Mouse (Mus musculus) stomach, embryonic 14.5 days (tissue): ENCODE measurements around the gene Elmod2. TPM values are rescaled to one million over a fixed set of nuclear protein-coding genes. Genes with fewer than 3 reads are reported as not detected.
A peak's percentile ranks its signal among the peaks of the same experiment; 100 is the strongest.

Source experiments
- ATAC-seq: fragments of 200-750 bp; cut with Nextera tagmentation; 2 replicates; pipeline ENCODE4 v1.8.0; 2017; ENCODE audit warnings: low read depth, moderate TSS enrichment; ENCODE audit not compliant: insufficient number of reproducible peaks, insufficient read depth, low FRiP score
- H3K27ac ChIP-seq: fragments of 300-500 bp; sonication (generic); 2 replicates; pipeline ENCODE4 v1.5.1; 2014; ENCODE audit warnings: mild to moderate bottlenecking, low read length, moderate library complexity, mixed read lengths
- H3K27me3 ChIP-seq: fragments of 300-500 bp; sonication (generic); 2 replicates; pipeline ENCODE4 v1.6.1; 2014; ENCODE audit warnings: low read length, control low read depth, mixed read lengths; ENCODE audit not compliant: control insufficient read depth, insufficient read depth
- H3K36me3 ChIP-seq: fragments of 300-500 bp; sonication (generic); 2 replicates; pipeline ENCODE4 v1.6.1; 2014; ENCODE audit warnings: mild to moderate bottlenecking, control low read depth, low read length, moderate library complexity, mixed read lengths; ENCODE audit not compliant: control insufficient read depth, insufficient read depth
- H3K4me1 ChIP-seq: fragments of 300-500 bp; sonication (generic); 2 replicates; pipeline ENCODE4 v1.6.1; 2014; ENCODE audit warnings: low read length, control low read depth, mixed read lengths; ENCODE audit not compliant: control insufficient read depth, insufficient read depth
- H3K4me2 ChIP-seq: fragments of 300-500 bp; sonication (generic); replicated peaks from 2 replicates; pipeline ENCODE4 v1.6.1; 2014; ENCODE audit warnings: low read depth, low read length, control low read depth
- H3K4me3 ChIP-seq: fragments of 300-500 bp; sonication (generic); 2 replicates; pipeline ENCODE4 v1.5.1; 2014; ENCODE audit warnings: low read depth, low read length, control low read depth
- H3K9ac ChIP-seq: fragments of 300-500 bp; sonication (generic); replicated peaks from 2 replicates; pipeline ENCODE4 v1.6.1; 2014; ENCODE audit warnings: low read depth, mild to moderate bottlenecking, control low read depth, low read length, moderate library complexity, mixed read lengths
- H3K9me3 ChIP-seq: fragments of 300-500 bp; sonication (generic); 2 replicates; pipeline ENCODE4 v1.6.1; 2016; ENCODE audit warnings: low read depth, low read length, control low read depth; ENCODE audit not compliant: control insufficient read depth
- WGBS: fragments of 180-500 bp; shearing (Covaris S2); extraction: QIAGEN DNeasy Blood & Tissue Kit; methylation state at CpG from one replicate; pipeline ENCODE4 v1.1.7; 2014; 5-methylcytosine and 5-hydroxymethylcytosine counted together
- polyA plus RNA-seq: library from polyadenylated mRNA; unstranded; fragments of >200 nt; fragmentation: Nextera tagmentation; extraction: Ambion mirVana; gene quantifications from 2 replicates; pipeline ENCODE4 v1.2.1, GENCODE M21; 2014

The Elmod2 gene
- polyA plus RNA-seq, result 17.2 and 18.6 TPM in 2 replicates

DNA sequence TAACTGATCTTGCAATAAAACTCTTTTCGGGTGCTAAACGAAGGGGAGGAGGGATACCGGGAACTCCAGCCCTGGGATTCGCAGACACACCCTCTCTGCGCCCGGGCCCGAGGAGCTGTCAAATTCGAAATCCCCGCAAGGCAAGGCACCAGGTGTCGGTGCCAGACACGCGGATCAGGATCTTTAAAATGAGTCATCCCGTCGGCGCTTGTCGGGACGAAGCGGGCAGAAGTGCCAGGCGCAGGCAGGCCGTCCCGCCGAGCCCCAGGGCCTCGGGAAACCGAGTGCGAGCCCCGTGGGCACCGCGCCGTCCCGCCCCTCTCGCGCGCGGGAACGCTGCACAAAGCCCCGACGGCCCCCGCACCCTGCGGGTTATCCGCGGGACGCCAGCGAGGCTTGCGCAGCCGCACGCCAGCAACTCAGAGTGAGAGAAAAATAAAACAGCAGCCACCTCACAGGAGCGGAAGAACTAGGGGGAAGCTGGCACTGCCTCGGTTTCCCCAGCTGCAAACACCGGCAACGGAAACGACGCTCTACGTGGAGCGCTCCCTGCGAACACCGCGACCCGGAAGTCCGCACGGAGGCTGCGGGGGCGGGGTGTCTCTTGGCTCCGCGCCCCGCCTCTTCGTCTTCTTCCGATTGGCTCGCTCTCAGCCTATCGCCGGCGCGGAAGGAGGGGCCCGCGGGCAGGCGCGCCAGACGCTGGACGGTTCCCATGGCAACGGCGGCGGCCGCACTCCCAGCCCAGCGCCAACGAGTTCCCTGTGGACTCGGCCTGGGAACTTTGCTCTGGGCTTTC is at the start of gene Elmod2:
Gene Elmod2 (minus strand): TSS at position 588 of the 799 bp plus-strand sequence.
- peak within 1 kb of the TSS; percentile 91 for H3K4me2 ChIP-seq
- WGBS, result under 1% methylated on average over 72 of the region's 85 CpGs
- H3K9me3 ChIP-seq, result no peaks in the 10 kb centered on the region
- peak; percentile 98 for ATAC-seq
- peak within 1 kb of the TSS; percentile 41; the same call in 1 of the 2 replicates for H3K9ac ChIP-seq
- H3K4me1 ChIP-seq, result no peaks in the 10 kb centered on the region
- H3K27ac ChIP-seq, result no peak within 1 kb of the TSS
- no peaks in the 10 kb centered on the region for H3K27me3 ChIP-seq
- H3K4me3 ChIP-seq, result peak within 1 kb of the TSS; percentile 48
- peaks cover 5% of the 10 kb centered on the region; the same call in 1 of the 2 replicates for H3K36me3 ChIP-seq

DNA sequence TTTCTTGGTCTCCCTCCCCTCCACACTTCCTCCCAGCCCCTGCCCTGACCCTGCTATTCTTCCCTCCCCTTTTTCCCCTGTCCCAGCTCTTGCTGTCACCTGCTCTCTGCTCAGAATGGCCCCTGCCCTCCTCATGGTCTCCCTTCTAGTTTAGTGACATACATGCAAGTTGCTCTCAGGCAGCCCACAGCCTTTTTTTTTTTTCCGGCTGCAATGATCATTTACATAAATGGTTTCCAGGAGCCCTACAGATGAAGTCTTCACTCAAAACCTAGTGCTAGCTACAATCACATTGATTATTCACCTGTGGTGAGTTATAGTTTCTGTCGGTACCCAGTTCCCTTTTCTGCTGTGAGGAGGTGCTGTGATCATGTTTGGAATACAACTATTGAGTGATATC is 48.7 kb upstream of the Elmod2 start:
- no peak for ATAC-seq
- no peaks in the 10 kb centered on the region for H3K27me3 ChIP-seq
- H3K4me2 ChIP-seq, result no peak overlapping the region
- no peaks in the 10 kb centered on the region for H3K4me1 ChIP-seq
- H3K27ac ChIP-seq, result no peak overlapping the region
- WGBS, result 77% methylated on average over 2 of the region's 2 CpGs
- no peaks in the 10 kb centered on the region for H3K36me3 ChIP-seq
- H3K4me3 ChIP-seq, result no peak overlapping the region
- no peaks in the 10 kb centered on the region for H3K9me3 ChIP-seq
- H3K9ac ChIP-seq, result no peak overlapping the region

DNA sequence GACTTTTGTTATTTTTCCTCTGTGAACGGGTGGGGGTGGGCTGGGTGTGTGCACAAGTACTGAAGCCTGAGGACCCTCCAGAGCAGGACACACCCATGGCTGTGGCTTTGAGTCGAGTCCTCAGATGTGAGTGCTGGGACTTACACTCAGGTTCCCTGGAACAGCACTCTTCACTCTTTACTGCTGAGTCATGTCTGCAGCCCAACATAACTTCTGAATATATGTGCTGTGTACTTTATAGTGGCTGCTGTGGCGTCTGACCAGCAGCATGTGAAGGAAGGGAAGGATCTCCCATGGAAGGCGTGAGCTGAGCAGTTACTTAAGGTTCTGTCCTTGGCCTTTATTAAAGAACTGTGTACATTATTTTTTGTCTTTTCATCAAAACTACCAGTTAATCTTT is 47.9 kb upstream of the Elmod2 start:
- H3K4me3 ChIP-seq, result no peak overlapping the region
- no peak overlapping the region for H3K27ac ChIP-seq
- no peaks in the 10 kb centered on the region for H3K4me1 ChIP-seq
- no peaks in the 10 kb centered on the region for H3K36me3 ChIP-seq
- no peak overlapping the region for H3K9ac ChIP-seq
- no peaks in the 10 kb centered on the region for H3K27me3 ChIP-seq
- H3K9me3 ChIP-seq, result no peaks in the 10 kb centered on the region
- H3K4me2 ChIP-seq, result no peak overlapping the region
- no peak for ATAC-seq
- WGBS, result 55% methylated on average over 4 of the region's 4 CpGs

DNA sequence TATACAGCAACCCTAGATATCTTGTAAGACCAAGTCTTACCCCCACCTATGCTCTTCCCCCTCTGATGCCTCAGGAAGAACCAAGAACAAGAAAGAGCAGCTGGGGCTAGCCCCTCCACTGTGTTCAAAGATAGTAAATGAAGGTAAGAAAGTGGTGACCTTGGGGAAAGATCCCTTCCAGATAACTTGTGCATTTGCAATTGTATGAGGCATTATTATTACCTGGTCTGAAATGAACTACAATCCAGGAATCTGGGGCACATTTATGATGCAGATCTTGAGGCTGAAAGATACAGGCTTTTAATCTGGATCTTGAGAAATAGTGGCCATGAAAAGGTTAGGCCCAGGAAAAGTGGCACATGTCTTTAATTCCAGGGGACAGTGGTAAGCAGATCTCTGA is 44.9 kb upstream of the Elmod2 start:
- no peak overlapping the region for H3K27ac ChIP-seq
- no peak overlapping the region for H3K4me2 ChIP-seq
- no peak overlapping the region for H3K9ac ChIP-seq
- no peaks in the 10 kb centered on the region for H3K9me3 ChIP-seq
- no peak for ATAC-seq
- no peak overlapping the region for H3K4me3 ChIP-seq
- H3K27me3 ChIP-seq, result no peaks in the 10 kb centered on the region
- H3K4me1 ChIP-seq, result no peaks in the 10 kb centered on the region
- no peaks in the 10 kb centered on the region for H3K36me3 ChIP-seq

DNA sequence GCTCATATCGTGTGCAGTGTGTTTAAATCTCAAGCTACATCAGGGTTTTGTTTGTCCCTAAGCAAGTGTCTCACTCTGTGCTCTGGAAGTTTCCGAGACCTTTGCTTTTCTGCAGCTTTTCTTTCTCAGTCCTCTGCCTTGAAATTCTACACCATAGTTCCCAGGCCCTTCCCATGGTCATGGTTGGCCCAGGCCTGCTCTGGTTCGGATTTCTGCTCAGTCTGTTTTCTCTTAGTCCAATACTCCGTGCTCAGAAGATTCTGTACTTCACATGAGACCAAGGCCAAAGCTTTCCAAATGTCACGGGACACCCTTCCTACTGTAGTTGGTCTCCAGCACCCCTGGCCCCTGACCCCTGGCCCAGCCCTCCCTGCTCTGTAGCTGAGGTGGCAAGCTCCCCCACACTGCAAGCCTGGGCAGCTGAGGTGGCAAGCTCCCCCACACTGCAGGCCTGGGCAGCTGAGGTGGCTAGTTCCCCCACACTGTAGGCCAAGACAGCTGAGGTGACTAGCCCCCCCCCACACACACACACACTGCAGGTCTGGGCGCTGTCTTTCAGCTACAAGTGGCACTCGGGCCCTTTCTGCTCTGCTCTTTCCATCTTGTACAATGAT is 31.0 kb upstream of the Elmod2 start:
- 61% methylated on average over 7 of the region's 7 CpGs for WGBS
- ATAC-seq, result 0 out of 2 replicates have a peak, but pooled peaks have one; percentile 23
- no peak overlapping the region for H3K4me2 ChIP-seq
- H3K36me3 ChIP-seq, result no peaks in the 10 kb centered on the region
- no peak overlapping the region for H3K9ac ChIP-seq
- H3K9me3 ChIP-seq, result no peaks in the 10 kb centered on the region
- no peak overlapping the region for H3K27ac ChIP-seq
- no peaks in the 10 kb centered on the region for H3K27me3 ChIP-seq
- no peak overlapping the region for H3K4me3 ChIP-seq
- H3K4me1 ChIP-seq, result no peaks in the 10 kb centered on the region

DNA sequence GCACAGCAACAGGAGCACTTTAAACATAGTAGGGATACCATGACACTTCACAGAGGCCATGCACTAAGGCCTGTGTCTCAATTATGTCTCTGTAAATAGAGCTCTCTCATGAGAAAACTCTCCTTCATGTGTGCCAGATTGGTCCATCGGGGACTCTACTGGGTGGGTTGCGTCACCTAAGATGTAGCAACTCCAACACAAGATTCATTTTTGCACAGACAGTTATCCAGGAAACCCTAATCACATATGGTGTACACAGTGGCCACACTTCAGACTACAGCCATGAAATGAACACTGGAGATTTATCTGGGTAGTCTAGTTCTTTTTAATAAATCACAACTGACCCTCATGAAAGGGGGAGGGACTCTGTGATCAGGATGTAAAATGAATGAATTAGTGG is 19.0 kb upstream of the Elmod2 start:
- Histone ChIP-seq H3K27ac (no peak overlapping the region), H3K9ac (no peak overlapping the region), H3K4me1 (no peaks in the 10 kb centered on the region), H3K4me2 (no peak overlapping the region), H3K27me3 (no peaks in the 10 kb centered on the region), H3K9me3 (no peaks in the 10 kb centered on the region), H3K4me3 (no peak overlapping the region), H3K36me3 (no peaks in the 10 kb centered on the region)
- 91% methylated on average over 2 of the region's 2 CpGs for WGBS
- no peak for ATAC-seq

DNA sequence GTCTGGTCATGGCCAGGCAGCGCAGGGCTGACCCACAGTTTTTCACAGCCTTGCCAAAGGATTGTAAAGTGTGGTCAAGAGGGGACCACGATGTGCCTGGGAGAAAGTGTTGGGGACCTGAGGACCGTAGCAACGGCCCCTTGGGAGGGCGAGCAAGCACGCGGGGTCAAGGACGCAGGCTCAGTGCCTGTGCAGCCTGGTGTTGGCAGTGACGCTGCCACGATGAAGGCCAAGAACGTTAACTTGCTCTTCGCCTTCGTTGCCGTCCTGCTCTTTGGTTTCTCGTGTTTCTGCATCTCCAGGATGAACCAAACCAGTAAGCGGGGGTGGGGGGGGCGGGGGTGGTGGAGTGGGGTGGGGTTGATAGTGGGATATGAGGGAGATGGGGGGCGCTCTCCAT is 16.0 kb upstream of the Elmod2 start, which contains the start of gene Mgat4d:
Gene Mgat4d (plus strand): TSS at position 209 of the 400 bp plus-strand sequence.
- Histone ChIP-seq H3K4me3 (no peak within 1 kb of the TSS), H3K27ac (no peak within 1 kb of the TSS), H3K36me3 (no peaks in the 10 kb centered on the region), H3K4me1 (no peaks in the 10 kb centered on the region), H3K27me3 (no peaks in the 10 kb centered on the region), H3K9me3 (no peaks in the 10 kb centered on the region), H3K4me2 (no peak within 1 kb of the TSS), H3K9ac (no peak within 1 kb of the TSS)
- 77% methylated on average over 18 of the region's 18 CpGs for WGBS
- no peak for ATAC-seq

DNA sequence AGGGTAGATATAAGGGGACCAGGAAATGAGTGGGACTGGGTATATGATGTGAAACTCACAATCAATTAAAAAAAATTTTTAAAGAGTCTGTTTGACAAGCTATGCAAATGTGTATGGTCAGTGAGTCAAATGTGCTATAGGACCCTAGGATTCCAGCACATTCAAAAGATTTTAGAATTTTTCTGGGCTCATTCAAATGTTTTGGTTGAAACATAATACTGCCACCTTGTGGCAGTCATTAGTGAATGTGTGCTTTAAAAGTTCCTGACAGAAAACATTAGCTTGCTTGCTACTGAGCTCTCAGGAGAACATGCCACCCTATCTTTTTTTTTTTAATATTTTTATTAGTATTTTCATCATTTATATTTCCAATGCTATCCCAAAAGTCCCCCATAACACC is 10.4 kb upstream of the Elmod2 start:
- no peak for ATAC-seq
- H3K9me3 ChIP-seq, result no peaks in the 10 kb centered on the region

More for the DNA sequence above, 10.4 kb upstream of the Elmod2 start:
- H3K36me3 ChIP-seq, result no peaks in the 10 kb centered on the region
- H3K9ac ChIP-seq, result no peak overlapping the region
- H3K4me2 ChIP-seq, result no peak overlapping the region
- no peak overlapping the region for H3K27ac ChIP-seq
- H3K4me1 ChIP-seq, result no peaks in the 10 kb centered on the region
- H3K27me3 ChIP-seq, result no peaks in the 10 kb centered on the region
- H3K4me3 ChIP-seq, result no peak overlapping the region
